9 mouse cellular contexts compared by ENCODE assay signal in the genomic region with DNA sequence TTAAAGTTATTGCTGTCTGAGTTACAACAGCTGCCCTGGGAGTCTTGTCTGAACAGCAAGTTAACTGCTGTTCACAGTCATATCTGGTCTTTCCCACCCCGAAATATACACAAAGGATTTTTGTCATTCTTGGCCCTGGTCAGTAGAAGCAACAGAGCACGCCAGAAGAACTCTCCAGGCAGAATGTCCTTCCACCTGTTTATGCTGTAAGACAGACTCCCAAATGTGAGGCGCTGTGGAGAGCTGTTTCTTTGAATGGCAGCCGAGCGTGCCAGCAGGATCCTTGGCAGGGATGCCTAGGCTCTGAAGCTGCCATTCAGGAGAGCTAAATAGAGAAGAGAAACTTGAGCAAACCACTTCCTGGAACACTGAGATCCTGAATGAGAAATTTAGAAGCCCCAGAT. TPM values are rescaled to one million over a fixed set of nuclear protein-coding genes. Genes with fewer than 3 reads are reported as not detected.
A peak's percentile ranks its signal among the peaks of the same experiment; 100 is the strongest.
DNase-seq lines count a peak whose midpoint lies in the region; ATAC-seq and TF ChIP-seq lines count a peak whose summit lies in the region.
"Had no signal": no experiment of that assay in that cellular context is flagged by ENCODE, and none has a peak within 500 bp of the region (broad histone marks: within the 10 kb centered on the region; RNA-seq: fewer than 3 reads in every experiment).

No protein-coding gene starts in this region.

- no peak for TF ChIP-seq CTCF in cortical plate, adult 2 months (IDR thresholded peaks at IDR 0.05; ENCODE audit: extremely low read depth, insufficient read depth, low read length)

- ATAC-seq in hindbrain, embryonic 16.5 days, result peak; percentile 87
- ATAC-seq in kidney, embryonic 16.5 days (ENCODE audit: low FRiP score, low TSS enrichment), result peak; percentile 32; the same call in 1 of the 2 replicates
- ATAC-seq in limb, embryonic 14.5 days (ENCODE audit: low FRiP score, low read depth), result peak; percentile 81

- 0 out of 2 replicates have a peak overlapping the region, but pooled peaks have one; percentile 10 for H3K27ac ChIP-seq in hindbrain, embryonic 16.5 days (ENCODE audit: low read depth, low read length)
- no peak overlapping the region for H3K27ac ChIP-seq in hindbrain, embryonic 10.5 days
- H3K27ac ChIP-seq in cortical plate, adult 2 months (ENCODE audit: insufficient read depth, low read length), result peak overlapping the region; percentile 92; the same call in 1 of the 2 replicates
- peak overlapping the region; percentile 35 for H3K27ac ChIP-seq in kidney, embryonic 16.5 days (ENCODE audit: low read length)
- H3K27ac ChIP-seq in limb, embryonic 14.5 days (replicated peaks; ENCODE audit: low read depth, low read length), result peak overlapping the region; percentile 74
- H3K27ac ChIP-seq: liver, embryonic 13.5 days had no signal

- H3K4me1 ChIP-seq in hindbrain, embryonic 16.5 days (ENCODE audit: control insufficient read depth, insufficient read depth, low read depth, low read length), result peaks cover 3% of the 10 kb centered on the region; the same call in 1 of the 2 replicates
- no peaks in the 10 kb centered on the region for H3K4me1 ChIP-seq in hindbrain, embryonic 10.5 days (replicated peaks)
- H3K4me1 ChIP-seq in cortical plate, adult 2 months (ENCODE audit: control insufficient read depth, insufficient read depth, low read length), result peaks cover 14% of the 10 kb centered on the region
- H3K4me1 ChIP-seq in kidney, embryonic 16.5 days (ENCODE audit: insufficient read depth, low read length), result peaks cover 15% of the 10 kb centered on the region; the same call in 1 of the 2 replicates
- peaks cover 10% of the 10 kb centered on the region for H3K4me1 ChIP-seq in limb, embryonic 14.5 days (ENCODE audit: control insufficient read depth, insufficient read depth, low read length)

- H3K27me3 ChIP-seq in hindbrain, embryonic 16.5 days (replicated peaks; ENCODE audit: control insufficient read depth, insufficient read depth, low read length), result no peaks in the 10 kb centered on the region
- H3K27me3 ChIP-seq in hindbrain, embryonic 10.5 days (ENCODE audit: insufficient read depth, poor library complexity, severe bottlenecking), result no peaks in the 10 kb centered on the region
- H3K27me3 ChIP-seq in kidney, embryonic 16.5 days (ENCODE audit: insufficient read depth, low read length), result no peaks in the 10 kb centered on the region
- no peaks in the 10 kb centered on the region for H3K27me3 ChIP-seq in limb, embryonic 14.5 days (ENCODE audit: control insufficient read depth, insufficient read depth, low read length)
- H3K27me3 ChIP-seq: liver, embryonic 13.5 days had no signal

- no peaks in the 10 kb centered on the region for H3K36me3 ChIP-seq in hindbrain, embryonic 16.5 days (ENCODE audit: control insufficient read depth, insufficient read depth, low read length)
- H3K36me3 ChIP-seq in hindbrain, embryonic 10.5 days, result no peaks in the 10 kb centered on the region
- no peaks in the 10 kb centered on the region for H3K36me3 ChIP-seq in kidney, embryonic 16.5 days (ENCODE audit: insufficient read depth, low read length)
- H3K36me3 ChIP-seq in limb, embryonic 14.5 days (ENCODE audit: control insufficient read depth, insufficient read depth, low read length), result no peaks in the 10 kb centered on the region
- H3K36me3 ChIP-seq: liver, embryonic 13.5 days had no signal

- no peak overlapping the region for H3K4me2 ChIP-seq in hindbrain, embryonic 16.5 days (ENCODE audit: low read length)
- no peak overlapping the region for H3K4me2 ChIP-seq in kidney, embryonic 16.5 days (replicated peaks; ENCODE audit: low read depth, low read length)
- peak overlapping the region; percentile 27; the same call in 1 of the 2 replicates for H3K4me2 ChIP-seq in limb, embryonic 14.5 days (replicated peaks; ENCODE audit: low read depth, low read length, severe bottlenecking)
- H3K4me2 ChIP-seq: liver, embryonic 13.5 days had no signal

- TF ChIP-seq POLR2A in cortical plate, adult 2 months (IDR thresholded peaks at IDR 0.05; ENCODE audit: extremely low read depth, insufficient read depth, low read length), result 0 out of 2 replicates have a peak, but pooled peaks have one; percentile 22
- no peak for TF ChIP-seq POLR2A in limb, embryonic 14.5 days (IDR thresholded peaks at IDR 0.05; ENCODE audit: borderline replicate concordance, extremely low read depth, insufficient read depth, insufficient read length)

- WGBS in hindbrain, embryonic 16.5 days, result 35% methylated on average over 5 of the region's 5 CpGs
- WGBS in hindbrain, embryonic 10.5 days, result 45% methylated on average over 5 of the region's 5 CpGs
- WGBS in kidney, embryonic 16.5 days, result 40% methylated on average over 5 of the region's 5 CpGs
- WGBS in limb, embryonic 14.5 days, result 26% methylated on average over 5 of the region's 5 CpGs

- H3K9ac ChIP-seq in hindbrain, embryonic 16.5 days (ENCODE audit: low read depth, low read length), result no peak overlapping the region
- no peak overlapping the region for H3K9ac ChIP-seq in kidney, embryonic 16.5 days (replicated peaks; ENCODE audit: low read length)
- H3K9ac ChIP-seq in limb, embryonic 14.5 days (ENCODE audit: low read depth, low read length, severe bottlenecking), result no peak overlapping the region
- H3K9ac ChIP-seq: liver, embryonic 13.5 days had no signal

- no peak overlapping the region for H3K4me3 ChIP-seq in hindbrain, embryonic 16.5 days (ENCODE audit: low read length)
- H3K4me3 ChIP-seq in hindbrain, embryonic 10.5 days, result no peak overlapping the region
- H3K4me3 ChIP-seq in cortical plate, adult 2 months (ENCODE audit: insufficient read depth, low read length), result no peak overlapping the region
- no peak overlapping the region for H3K4me3 ChIP-seq in kidney, embryonic 16.5 days (ENCODE audit: low read length)
- H3K4me3 ChIP-seq in limb, embryonic 14.5 days (replicated peaks; ENCODE audit: low read length), result 0 out of 2 replicates have a peak overlapping the region, but pooled peaks have one; percentile 4
- H3K4me3 ChIP-seq: liver, embryonic 13.5 days had no signal

- H3K9me3 ChIP-seq in hindbrain, embryonic 16.5 days (ENCODE audit: control insufficient read depth, low read length), result no peaks in the 10 kb centered on the region
- H3K9me3 ChIP-seq in hindbrain, embryonic 10.5 days, result no peaks in the 10 kb centered on the region
- H3K9me3 ChIP-seq in kidney, embryonic 16.5 days (ENCODE audit: low read length), result no peaks in the 10 kb centered on the region
- no peaks in the 10 kb centered on the region for H3K9me3 ChIP-seq in limb, embryonic 14.5 days (ENCODE audit: control insufficient read depth, low read length)
- H3K9me3 ChIP-seq: liver, embryonic 13.5 days had no signal

- no peak for DNase-seq in hindbrain, embryonic 10.5 days (ENCODE audit: low spot score)
- peak; percentile 84 to 90 for DNase-seq in heart, adult 18-20 months
- DNase-seq in limb, embryonic 14.5 days (ENCODE audit: low spot score), result peak; percentile 72
- DNase-seq in right cerebral cortex, postnatal 14 days, result peak; percentile 65
- DNase-seq in thymus, postnatal 0 days (ENCODE audit: low spot score), result no peak
- DNase-seq: liver, embryonic 13.5 days had no signal

RNA-seq across cellular contexts. Expression of gene Herpud2, which starts 23.4 kb away (rescaled TPM):
- 30.2 and 32.3 TPM in 2 replicates for polyA plus RNA-seq in hindbrain, embryonic 16.5 days (2015; fragmentation: Nextera tagmentation; extraction: Ambion mirVana)
- polyA plus RNA-seq in hindbrain, embryonic 10.5 days (2016; fragmentation: Nextera tagmentation; extraction: Ambion mirVana), result 25.1 and 31.8 TPM in 2 replicates
- polyA plus RNA-seq in cortical plate, adult 2 months (2012; rRNA removed), result 37.8 and 42.3 TPM in 2 replicates
- total RNA-seq in heart, adult 18-20 months (2021), result 10 to 100 TPM; 33.0 to 34.9 TPM
- polyA plus RNA-seq in kidney, embryonic 16.5 days (2015; fragmentation: Nextera tagmentation; extraction: Ambion mirVana), result 29.1 and 29.2 TPM in 2 replicates
- 32.8 and 42.1 TPM in 2 replicates for polyA plus RNA-seq in limb, embryonic 14.5 days (2012; rRNA removed)
- polyA plus RNA-seq in limb, embryonic 14.5 days (2014; fragmentation: Nextera tagmentation; extraction: Ambion mirVana), result 33.8 and 39.3 TPM in 2 replicates
- 23.4 and 30.4 TPM in 2 replicates for polyA plus RNA-seq in thymus, postnatal 0 days (2015; fragmentation: Nextera tagmentation; extraction: Ambion mirVana)

Comparison
In these comparisons a context has a peak if more than half of its experiments do, and no peak if none do; other contexts are left out.
1. ATAC-seq: peak in every context shown above with its lines; median percentile 87 in hindbrain, embryonic 16.5 days; 81 in limb, embryonic 14.5 days; 32 in kidney, embryonic 16.5 days.
2. DNase-seq: peak in heart, adult 18-20 months (2 of 2), limb, embryonic 14.5 days (single experiment) and right cerebral cortex, postnatal 14 days (single experiment); none in hindbrain, embryonic 10.5 days (single experiment) and thymus, postnatal 0 days (single experiment).